Mouse (Mus musculus) limb, embryonic 12.5 days (tissue): ENCODE measurements at regions not wholly inside any gene's neighbourhood (a gene's known extent, or its start where the extent isn't known, plus 50 kb on each side); places are given as distances from the start of the nearest gene placed in this dataset.
A peak's percentile ranks its signal among the peaks of the same experiment; 100 is the strongest.

Experiments
- ATAC-seq: fragments of 200-750 bp; cut with Nextera tagmentation; 2 replicates; pipeline ENCODE4 v1.8.0; 2017; ENCODE audit warnings: low read depth, moderate TSS enrichment; ENCODE audit not compliant: insufficient number of reproducible peaks, insufficient read depth, low FRiP score, low TSS enrichment
- H3K27ac ChIP-seq: fragments of 300-500 bp; sonication (generic); 2 replicates; pipeline ENCODE4 v1.5.1; 2016; ENCODE audit warnings: mild to moderate bottlenecking, moderate library complexity
- H3K27me3 ChIP-seq: fragments of 300-500 bp; sonication (generic); 2 replicates; pipeline ENCODE4 v1.6.1; 2016; ENCODE audit warnings: mild to moderate bottlenecking, moderate library complexity
- H3K36me3 ChIP-seq: fragments of 300-500 bp; sonication (generic); 2 replicates; pipeline ENCODE4 v1.6.1; 2016; ENCODE audit warnings: mild to moderate bottlenecking, moderate library complexity
- H3K4me1 ChIP-seq: fragments of 300-500 bp; sonication (generic); replicated peaks from 2 replicates; pipeline ENCODE4 v1.6.1; 2016
- H3K4me2 ChIP-seq: fragments of 300-500 bp; sonication (generic); 2 replicates; pipeline ENCODE4 v1.6.1; 2016; ENCODE audit warnings: mild to moderate bottlenecking, moderate library complexity
- H3K4me3 ChIP-seq: fragments of 300-500 bp; sonication (generic); replicated peaks from 2 replicates; pipeline ENCODE4 v1.5.1; 2016; ENCODE audit warnings: mild to moderate bottlenecking
- H3K9ac ChIP-seq: fragments of 300-500 bp; sonication (generic); replicated peaks from 2 replicates; pipeline ENCODE4 v1.6.1; 2016; ENCODE audit warnings: mild to moderate bottlenecking, moderate library complexity
- H3K9me3 ChIP-seq: fragments of 300-500 bp; sonication (generic); 2 replicates; pipeline ENCODE4 v1.6.1; 2016; ENCODE audit warnings: mild to moderate bottlenecking, moderate library complexity
- WGBS: fragments of 180-500 bp; shearing (Covaris S2); methylation state at CpG from one replicate; pipeline ENCODE4 v1.1.7; 2016; 5-methylcytosine and 5-hydroxymethylcytosine counted together

- no peaks in the 10 kb centered on the region for H3K4me1 ChIP-seq
- no peak overlapping the region for H3K9ac ChIP-seq
- no peaks in the 10 kb centered on the region for H3K27me3 ChIP-seq
- no peak overlapping the region for H3K27ac ChIP-seq
- no peaks in the 10 kb centered on the region for H3K36me3 ChIP-seq
- no peaks in the 10 kb centered on the region for H3K9me3 ChIP-seq
- no peak overlapping the region for H3K4me3 ChIP-seq
- ATAC-seq = no peak
- 45% methylated on average over 7 of the region's 7 CpGs for WGBS
- H3K4me2 ChIP-seq = no peak overlapping the region
Observed at GRCm38 (mm10) chr2:93135324-93135723, 52.0 kb upstream of the Trp53i11 start.

DNA sequence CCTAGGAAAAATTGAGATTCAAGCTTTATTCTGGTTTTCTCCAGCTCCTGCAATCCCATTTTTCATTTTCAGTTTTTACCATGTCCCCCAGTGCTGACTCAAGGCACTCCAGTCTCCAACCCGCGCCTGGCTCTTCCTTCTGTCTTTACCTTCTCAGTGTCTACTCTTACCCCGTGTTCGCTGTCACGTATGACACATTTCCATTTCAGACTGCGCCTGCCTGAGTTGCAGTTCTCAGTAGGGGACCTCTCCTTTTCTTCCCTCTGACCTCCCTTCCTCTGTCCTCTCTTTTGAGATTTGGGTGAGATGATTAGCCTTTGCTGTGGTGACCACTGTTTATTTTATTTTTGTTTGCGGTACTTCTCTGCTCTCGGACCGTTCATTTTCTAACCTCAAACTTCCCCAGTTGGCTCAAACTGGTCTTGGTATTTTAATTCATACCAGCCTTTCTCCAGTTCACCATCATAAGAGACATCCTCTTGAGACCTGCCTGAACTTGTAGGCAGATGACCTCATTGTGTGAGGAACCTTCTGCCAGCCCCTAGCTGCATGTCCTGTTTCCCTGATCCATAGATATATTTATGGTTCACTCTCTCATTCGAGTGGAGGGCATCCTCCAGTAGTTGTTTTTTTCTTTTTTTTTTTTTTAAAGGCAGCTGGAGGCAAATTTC lies 53.9 kb upstream of the Trp53i11 start:
- Histone ChIP-seq H3K9ac (no peak overlapping the region), H3K27ac (no peak overlapping the region), H3K9me3 (no peaks in the 10 kb centered on the region), H3K4me1 (no peaks in the 10 kb centered on the region), H3K27me3 (no peaks in the 10 kb centered on the region), H3K36me3 (no peaks in the 10 kb centered on the region), H3K4me3 (no peak overlapping the region), H3K4me2 (no peak overlapping the region)
- ATAC-seq = no peak
- 84% methylated on average over 10 of the region's 10 CpGs for WGBS

DNA sequence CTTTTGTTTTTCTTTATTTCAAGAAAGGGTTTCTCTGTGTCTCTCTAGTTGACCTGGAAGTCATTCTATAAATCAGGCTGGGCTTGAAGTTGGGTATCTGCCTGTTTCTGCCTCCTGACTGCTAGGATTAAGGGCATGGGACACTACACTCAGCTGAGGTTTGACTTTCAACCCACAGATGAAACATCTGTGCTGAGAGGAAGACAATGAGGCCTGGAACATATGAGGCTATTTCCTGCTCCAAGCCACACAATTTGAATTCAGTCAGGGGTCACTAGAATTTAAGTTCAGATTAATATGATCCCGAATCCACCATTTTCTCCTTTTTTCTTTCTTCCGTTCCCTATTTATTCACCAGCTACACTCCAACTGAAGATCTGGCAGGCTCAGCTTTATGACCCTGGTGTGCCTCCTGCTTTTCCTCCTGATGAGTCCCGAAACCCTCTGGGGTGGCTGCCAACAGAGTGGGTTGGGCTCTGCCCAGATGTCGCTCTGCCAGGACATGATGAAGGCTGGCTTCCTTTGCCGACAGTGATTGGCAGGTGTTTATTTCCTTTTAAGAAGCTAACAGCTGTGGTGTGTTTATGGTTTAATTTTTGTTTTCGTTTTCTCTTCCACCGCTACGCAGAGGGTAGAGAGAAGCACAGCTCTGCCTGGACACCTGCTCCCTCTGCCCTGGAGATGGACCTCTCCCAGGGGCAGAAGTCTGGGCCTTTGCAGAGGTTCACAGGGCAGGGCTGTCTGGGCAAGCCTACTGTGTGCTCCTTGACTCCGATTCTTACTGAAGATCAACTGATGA lies 55.3 kb upstream of the Trp53i11 start:
- Histone ChIP-seq H3K9ac (no peak overlapping the region), H3K27me3 (no peaks in the 10 kb centered on the region), H3K4me3 (no peak overlapping the region), H3K4me2 (no peak overlapping the region), H3K9me3 (no peaks in the 10 kb centered on the region), H3K27ac (no peak overlapping the region), H3K4me1 (no peaks in the 10 kb centered on the region), H3K36me3 (no peaks in the 10 kb centered on the region)
- ATAC-seq = no peak
- WGBS = 47% methylated on average over 9 of the region's 9 CpGs

GRCm38 (mm10) chr2:93131236-93131635 lies 56.1 kb upstream of the Trp53i11 start:
- no peaks in the 10 kb centered on the region for H3K9me3 ChIP-seq
- H3K27me3 ChIP-seq = no peaks in the 10 kb centered on the region
- no peak overlapping the region for H3K27ac ChIP-seq
- H3K36me3 ChIP-seq = no peaks in the 10 kb centered on the region
- ATAC-seq = no peak
- no peak overlapping the region for H3K4me3 ChIP-seq
- H3K4me2 ChIP-seq = no peak overlapping the region
- WGBS = 78% methylated on average over 9 of the region's 9 CpGs
- no peak overlapping the region for H3K9ac ChIP-seq
- H3K4me1 ChIP-seq = no peaks in the 10 kb centered on the region

DNA sequence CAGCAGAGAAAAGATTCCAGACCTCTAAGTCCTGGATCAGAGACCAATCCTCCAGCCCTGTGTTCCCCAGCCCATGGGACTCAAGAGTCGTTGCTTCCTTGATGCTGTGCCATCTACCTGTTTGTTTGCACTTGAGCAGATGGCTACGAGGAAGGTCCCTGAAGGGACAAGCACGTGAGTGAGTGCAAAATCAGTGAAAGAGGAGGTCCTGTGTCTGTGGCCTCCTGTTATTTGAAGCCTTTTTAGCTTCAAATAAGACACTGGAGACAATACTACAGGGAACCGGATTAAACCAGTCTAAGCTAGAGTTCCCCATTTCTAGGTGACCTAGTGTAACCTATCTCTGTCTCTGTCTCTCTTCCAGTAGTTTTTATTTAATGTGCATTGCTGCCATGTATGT lies 58.2 kb upstream of the Trp53i11 start:
- Histone ChIP-seq H3K9ac (no peak overlapping the region), H3K4me3 (no peak overlapping the region), H3K4me2 (no peak overlapping the region), H3K36me3 (no peaks in the 10 kb centered on the region), H3K9me3 (no peaks in the 10 kb centered on the region), H3K27ac (no peak overlapping the region), H3K27me3 (no peaks in the 10 kb centered on the region), H3K4me1 (no peaks in the 10 kb centered on the region)
- WGBS = 72% methylated on average over 4 of the region's 4 CpGs
- ATAC-seq = no peak

DNA sequence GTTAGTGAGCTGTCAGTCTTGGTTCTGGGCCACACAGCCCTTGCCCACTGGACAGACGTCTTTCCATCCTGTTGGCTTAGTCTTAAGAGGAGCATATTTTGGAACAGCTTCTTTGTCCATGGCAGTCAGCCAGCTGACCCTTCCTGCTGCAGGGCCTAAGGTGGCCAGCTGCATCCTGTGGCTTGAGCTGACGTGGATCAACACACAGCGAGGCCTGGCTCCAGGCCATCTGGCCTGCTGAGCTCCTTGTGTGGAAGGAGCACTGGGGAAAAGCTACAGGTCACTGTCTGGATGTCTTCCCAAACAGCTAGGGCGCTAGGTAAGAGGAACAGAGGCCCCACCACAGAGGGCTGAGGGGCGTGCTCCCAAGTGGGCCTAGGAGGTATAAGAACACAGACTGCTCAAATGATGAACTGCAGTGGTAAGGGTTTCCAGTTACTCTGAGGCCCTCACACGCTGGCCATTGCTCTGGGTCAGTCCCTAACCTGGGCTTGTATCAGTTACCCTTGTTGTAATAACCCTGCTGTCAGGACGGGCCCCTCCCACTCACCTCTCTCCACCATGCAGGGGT lies 60.7 kb upstream of the Trp53i11 start:
- ATAC-seq = peak; percentile 41; the same call in 1 of the 2 replicates
- Histone ChIP-seq H3K4me3 (no peak overlapping the region), H3K4me1 (peaks cover 8% of the 10 kb centered on the region), H3K4me2 (no peak overlapping the region), H3K27ac (no peak overlapping the region), H3K36me3 (no peaks in the 10 kb centered on the region), H3K9me3 (no peaks in the 10 kb centered on the region), H3K9ac (no peak overlapping the region), H3K27me3 (no peaks in the 10 kb centered on the region)
- 60% methylated on average over 7 of the region's 7 CpGs for WGBS

DNA sequence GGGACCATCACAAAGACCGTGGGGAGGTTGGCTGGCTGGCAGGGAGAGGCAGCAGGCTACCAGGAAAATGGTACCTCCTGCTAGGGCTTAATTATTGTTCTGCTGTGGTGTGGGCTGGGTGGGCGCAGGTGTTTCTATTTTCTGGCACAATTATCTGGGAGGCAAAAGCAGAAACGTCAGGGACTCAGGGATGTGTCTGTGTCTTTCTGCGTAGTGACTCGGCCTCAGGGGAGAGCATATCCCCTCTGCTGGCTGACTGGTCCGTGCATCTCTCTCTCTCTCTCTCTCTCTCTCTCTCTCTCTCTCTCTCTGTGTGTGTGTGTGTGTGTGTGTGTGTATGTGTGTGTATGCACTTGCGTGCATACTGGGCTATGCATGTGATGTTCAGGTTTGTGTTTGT lies 61.2 kb upstream of the Trp53i11 start:
- Histone ChIP-seq H3K27ac (no peak overlapping the region), H3K27me3 (no peaks in the 10 kb centered on the region), H3K4me2 (no peak overlapping the region), H3K9ac (no peak overlapping the region), H3K4me1 (peaks cover 14% of the 10 kb centered on the region), H3K36me3 (no peaks in the 10 kb centered on the region), H3K9me3 (no peaks in the 10 kb centered on the region), H3K4me3 (no peak overlapping the region)
- no peak for ATAC-seq
- 65% methylated on average over 7 of the region's 7 CpGs for WGBS

GRCm38 (mm10) chr2:93124866-93125467 lies 62.4 kb upstream of the Trp53i11 start:
- Histone ChIP-seq H3K9ac (no peak overlapping the region), H3K27me3 (no peaks in the 10 kb centered on the region), H3K4me1 (peaks cover 16% of the 10 kb centered on the region), H3K27ac (no peak overlapping the region), H3K36me3 (no peaks in the 10 kb centered on the region), H3K4me3 (no peak overlapping the region), H3K9me3 (no peaks in the 10 kb centered on the region), H3K4me2 (no peak overlapping the region)
- ATAC-seq = no peak
- 84% methylated on average over 7 of the region's 7 CpGs for WGBS

DNA sequence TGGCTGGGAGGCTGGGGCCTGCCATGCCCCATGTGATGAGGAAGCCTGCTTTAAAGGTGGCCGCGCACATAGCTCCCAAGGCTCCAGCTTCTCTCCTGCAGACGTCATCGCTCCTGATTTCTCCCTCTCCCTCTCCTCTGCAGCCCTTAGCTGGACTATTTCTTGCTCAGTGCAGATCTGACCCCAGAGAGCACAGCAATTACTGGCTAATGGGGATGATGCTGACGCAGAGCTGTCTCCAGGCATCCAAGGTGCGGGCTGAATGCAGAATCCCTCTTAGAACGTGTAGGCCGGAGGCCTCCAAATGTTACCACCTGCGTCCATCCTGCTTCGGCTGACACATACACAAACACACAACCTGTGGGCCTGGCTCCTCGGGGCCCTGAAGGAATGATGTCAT lies 63.5 kb upstream of the Trp53i11 start:
- 82% methylated on average over 11 of the region's 11 CpGs for WGBS
- H3K27ac ChIP-seq = no peak overlapping the region
- no peaks in the 10 kb centered on the region for H3K27me3 ChIP-seq
- H3K36me3 ChIP-seq = no peaks in the 10 kb centered on the region
- H3K4me3 ChIP-seq = no peak overlapping the region
- H3K9ac ChIP-seq = 0 out of 2 replicates have a peak overlapping the region, but pooled peaks have one; percentile 4
- H3K4me1 ChIP-seq = peaks cover 19% of the 10 kb centered on the region
- ATAC-seq = no peak
- no peaks in the 10 kb centered on the region for H3K9me3 ChIP-seq
- no peak overlapping the region for H3K4me2 ChIP-seq

DNA sequence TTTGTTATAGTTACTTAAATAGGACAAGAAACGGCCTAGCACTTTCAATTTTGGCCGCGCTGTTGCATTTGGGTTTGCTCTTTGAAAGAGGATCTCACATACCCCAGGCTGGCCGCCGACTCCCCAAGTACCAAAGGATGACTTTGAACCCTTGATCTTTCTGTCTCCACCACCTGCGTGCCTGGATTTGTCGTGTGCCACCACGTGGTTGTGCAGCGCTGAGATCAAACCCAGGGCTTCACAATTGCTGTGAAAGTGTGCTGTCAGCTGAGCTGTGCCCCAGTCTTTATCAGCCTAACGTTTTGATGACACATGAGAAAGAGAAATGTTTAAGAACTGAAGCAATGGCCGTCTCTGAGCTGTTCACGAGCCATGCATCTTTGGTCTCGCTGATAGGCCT lies 67.0 kb upstream of the Trp53i11 start:
- H3K4me2 ChIP-seq = no peak overlapping the region
- peaks cover 26% of the 10 kb centered on the region for H3K4me1 ChIP-seq
- no peak for ATAC-seq
- H3K36me3 ChIP-seq = no peaks in the 10 kb centered on the region
- H3K27ac ChIP-seq = no peak overlapping the region
- peaks cover 4% of the 10 kb centered on the region; the same call in 1 of the 2 replicates for H3K27me3 ChIP-seq
- no peak overlapping the region for H3K4me3 ChIP-seq
- 82% methylated on average over 13 of the region's 13 CpGs for WGBS
- H3K9me3 ChIP-seq = no peaks in the 10 kb centered on the region
- no peak overlapping the region for H3K9ac ChIP-seq

GRCm38 (mm10) chr2:93119001-93119400 lies 68.3 kb upstream of the Trp53i11 start:
- no peak overlapping the region for H3K4me3 ChIP-seq
- no peak overlapping the region for H3K4me2 ChIP-seq
- H3K4me1 ChIP-seq = peaks cover 31% of the 10 kb centered on the region
- no peaks in the 10 kb centered on the region for H3K9me3 ChIP-seq
- no peak overlapping the region for H3K9ac ChIP-seq
- no peak overlapping the region for H3K27ac ChIP-seq
- H3K27me3 ChIP-seq = peaks cover 4% of the 10 kb centered on the region; the same call in 1 of the 2 replicates
- no peak for ATAC-seq
- no peaks in the 10 kb centered on the region for H3K36me3 ChIP-seq
- 72% methylated on average over 8 of the region's 8 CpGs for WGBS
